Mouse (Mus musculus): ENCODE measurements around the gene Igfbp3. TPM values are rescaled to one million over a fixed set of nuclear protein-coding genes. Genes with fewer than 3 reads are reported as not detected.

Igfbp3 gene
- polyA plus RNA-seq, 1 experiment from 2014 or later = 14.8 TPM

DNA sequence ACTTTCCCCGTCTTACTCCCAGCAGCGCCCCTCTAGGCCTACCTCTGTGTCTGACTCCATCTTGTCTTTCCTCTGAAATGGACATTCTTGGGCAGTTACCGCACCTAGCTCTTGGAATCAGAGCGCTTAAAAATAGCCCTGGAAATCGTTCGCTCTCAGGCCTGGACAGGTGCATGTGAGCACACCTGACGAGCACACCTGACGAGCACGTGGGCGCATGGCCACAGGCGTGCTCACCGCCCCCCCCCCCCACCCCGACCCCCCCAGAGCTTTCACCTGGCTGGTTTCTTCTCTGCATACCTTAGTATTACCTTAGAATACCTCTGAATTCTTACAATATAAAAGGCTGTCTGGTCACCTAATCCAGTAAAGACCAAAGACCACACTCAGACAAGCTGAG lies 25.3 kb downstream of the Igfbp3 start, which contains the start of gene Gm11985:
TSS of gene Gm11985 (minus strand) at position 101 of the 400 bp plus-strand sequence.
- no peak for ATAC-seq (ENCODE audit: low read depth)

DNA sequence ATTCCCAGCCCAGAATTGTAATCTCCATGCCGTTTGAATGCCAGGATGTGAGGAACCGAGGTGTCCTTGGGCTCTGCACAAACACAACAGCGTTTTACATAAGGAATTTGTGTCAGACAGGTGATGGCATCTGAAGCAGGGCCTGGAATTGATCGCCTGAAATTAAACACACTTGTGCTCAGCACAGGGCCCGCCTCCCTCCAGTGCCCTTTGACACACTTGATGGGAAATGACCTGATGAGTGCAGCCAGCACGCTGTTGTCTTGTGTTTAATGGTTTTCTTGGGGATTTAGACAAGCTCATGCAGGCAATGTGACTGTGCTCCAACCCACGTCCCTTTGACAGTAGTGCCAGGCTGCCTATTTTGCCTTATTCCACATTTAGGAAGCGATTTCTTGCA lies 26.3 kb downstream of the Igfbp3 start:
- Histone ChIP-seq H3K4me3 (ENCODE audit: low read length) (no peak overlapping the region), H3K9ac (ENCODE audit: low read length) (no peak overlapping the region), H3K27ac (ENCODE audit: low read length) (no peak overlapping the region), H3K4me1 (replicated peaks; ENCODE audit: control insufficient read depth, insufficient read depth, low read length) (no peaks in the 10 kb centered on the region; the same call in 1 of the 2 replicates), H3K36me3 (ENCODE audit: control insufficient read depth, insufficient read depth, low read length) (no peaks in the 10 kb centered on the region), H3K4me2 (ENCODE audit: low read depth, low read length) (no peak overlapping the region), H3K27me3 (ENCODE audit: control insufficient read depth, insufficient read depth, low read depth, low read length) (no peaks in the 10 kb centered on the region), H3K9me3 (ENCODE audit: control insufficient read depth, low read length) (no peaks in the 10 kb centered on the region)
- no peak for ATAC-seq (ENCODE audit: low read depth)
- WGBS = 51% methylated on average over 8 of the region's 8 CpGs

More for the DNA sequence above, 25.3 kb downstream of the Igfbp3 start, which contains the start of gene Gm11985:
- Histone ChIP-seq H3K4me2 (ENCODE audit: low read depth, low read length) (no peak within 1 kb of the TSS), H3K27ac (ENCODE audit: low read length) (no peak within 1 kb of the TSS), H3K36me3 (ENCODE audit: control insufficient read depth, insufficient read depth, low read length) (no peaks in the 10 kb centered on the region), H3K4me1 (replicated peaks; ENCODE audit: control insufficient read depth, insufficient read depth, low read length) (no peaks in the 10 kb centered on the region; the same call in 1 of the 2 replicates), H3K27me3 (ENCODE audit: control insufficient read depth, insufficient read depth, low read depth, low read length) (no peaks in the 10 kb centered on the region), H3K9ac (ENCODE audit: low read length) (no peak within 1 kb of the TSS), H3K9me3 (ENCODE audit: control insufficient read depth, low read length) (no peaks in the 10 kb centered on the region), H3K4me3 (ENCODE audit: low read length) (no peak within 1 kb of the TSS)
- 82% methylated on average over 13 of the region's 13 CpGs for WGBS

DNA sequence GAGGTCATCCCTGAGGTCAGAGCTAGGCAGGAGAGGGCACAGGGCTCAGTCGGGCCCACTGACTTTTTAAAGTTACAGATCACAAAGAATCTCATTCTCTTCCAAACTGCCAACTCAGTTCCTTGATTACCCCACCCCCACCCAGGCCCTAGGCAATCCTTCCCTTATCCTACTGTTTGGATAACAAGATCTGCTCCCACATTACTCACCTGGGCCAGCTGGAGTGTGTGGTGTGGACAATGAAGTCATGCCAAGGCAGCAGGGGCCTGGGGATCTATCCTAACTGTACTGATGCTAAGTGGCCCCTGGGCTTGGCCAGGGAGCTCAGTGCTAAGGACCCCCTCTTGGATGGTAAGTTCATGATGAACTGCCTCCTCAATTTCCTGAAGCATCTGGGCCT lies 29.3 kb downstream of the Igfbp3 start:
- no peaks in the 10 kb centered on the region for H3K9me3 ChIP-seq (ENCODE audit: control insufficient read depth, low read length)
- H3K9ac ChIP-seq (ENCODE audit: low read length) = no peak overlapping the region
- no peaks in the 10 kb centered on the region for H3K36me3 ChIP-seq (ENCODE audit: control insufficient read depth, insufficient read depth, low read length)
- no peaks in the 10 kb centered on the region; the same call in 1 of the 2 replicates for H3K4me1 ChIP-seq (replicated peaks; ENCODE audit: control insufficient read depth, insufficient read depth, low read length)
- WGBS = 36% methylated on average over 1 of the region's 1 CpGs
- ATAC-seq (ENCODE audit: low read depth) = no peak
- no peak overlapping the region for H3K27ac ChIP-seq (ENCODE audit: low read length)
- no peak overlapping the region for H3K4me3 ChIP-seq (ENCODE audit: low read length)
- no peak overlapping the region for H3K4me2 ChIP-seq (ENCODE audit: low read depth, low read length)
- H3K27me3 ChIP-seq (ENCODE audit: control insufficient read depth, insufficient read depth, low read depth, low read length) = no peaks in the 10 kb centered on the region

DNA sequence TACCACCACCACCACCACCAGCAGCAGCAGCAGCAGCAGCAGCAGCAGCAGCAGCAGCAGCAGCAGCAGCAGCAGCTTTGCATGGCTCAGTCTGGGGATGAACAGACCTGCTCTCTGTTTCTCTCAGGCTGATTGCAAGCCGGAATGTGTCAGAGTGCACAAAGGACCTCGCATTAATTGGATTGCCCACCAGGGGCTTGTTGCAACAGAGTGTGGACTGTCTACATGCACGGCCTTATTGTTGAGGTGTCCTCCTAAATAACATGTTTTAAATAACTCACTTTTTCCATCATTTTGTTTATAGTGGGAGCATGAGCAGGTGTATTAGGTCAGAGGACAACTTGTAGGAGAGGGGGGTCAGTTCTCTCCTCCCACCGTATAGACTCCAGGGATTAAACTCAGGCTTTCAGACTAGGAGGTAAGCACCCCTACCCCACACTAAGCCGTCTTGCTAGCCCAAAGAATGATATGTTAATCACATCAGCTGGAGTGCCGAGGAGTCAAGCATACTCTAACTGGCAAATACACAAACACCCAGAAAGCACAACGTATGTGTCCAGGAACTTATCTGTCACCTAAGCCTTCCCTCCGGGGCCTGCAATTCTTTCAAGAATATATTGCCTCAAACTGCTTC lies 31.2 kb downstream of the Igfbp3 start:
- H3K9ac ChIP-seq (ENCODE audit: low read length) = no peak overlapping the region
- H3K4me1 ChIP-seq (replicated peaks; ENCODE audit: control insufficient read depth, insufficient read depth, low read length) = no peaks in the 10 kb centered on the region; the same call in 1 of the 2 replicates
- no peak for ATAC-seq (ENCODE audit: low read depth)
- no peaks in the 10 kb centered on the region for H3K36me3 ChIP-seq (ENCODE audit: control insufficient read depth, insufficient read depth, low read length)
- 36% methylated on average over 8 of the region's 8 CpGs for WGBS
- no peak overlapping the region for H3K4me3 ChIP-seq (ENCODE audit: low read length)
- H3K27me3 ChIP-seq (ENCODE audit: control insufficient read depth, insufficient read depth, low read depth, low read length) = no peaks in the 10 kb centered on the region
- H3K27ac ChIP-seq (ENCODE audit: low read length) = no peak overlapping the region
- H3K9me3 ChIP-seq (ENCODE audit: control insufficient read depth, low read length) = no peaks in the 10 kb centered on the region
- no peak overlapping the region for H3K4me2 ChIP-seq (ENCODE audit: low read depth, low read length)

DNA sequence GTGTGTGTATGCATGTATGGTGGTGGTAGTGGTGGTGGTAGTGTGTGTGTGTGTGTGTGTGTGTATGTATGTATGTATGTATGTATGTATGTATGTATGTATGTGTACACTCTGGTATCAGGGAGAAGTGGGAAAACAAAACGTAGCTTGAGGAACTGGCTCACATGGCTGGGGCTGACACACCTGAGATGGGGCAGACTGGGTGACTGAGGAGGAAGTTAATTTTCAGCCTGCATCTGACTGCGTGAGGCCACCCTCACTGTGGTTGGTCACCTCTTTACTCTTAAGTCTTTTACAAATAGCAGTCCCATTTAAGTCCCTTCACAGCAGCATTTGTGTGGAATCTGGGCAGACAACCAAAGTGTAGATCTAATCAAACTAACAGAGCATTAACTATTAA lies 34.4 kb downstream of the Igfbp3 start:
- H3K27ac ChIP-seq (ENCODE audit: low read length) = 0 out of 2 replicates have a peak overlapping the region, but pooled peaks have one; percentile 53

DNA sequence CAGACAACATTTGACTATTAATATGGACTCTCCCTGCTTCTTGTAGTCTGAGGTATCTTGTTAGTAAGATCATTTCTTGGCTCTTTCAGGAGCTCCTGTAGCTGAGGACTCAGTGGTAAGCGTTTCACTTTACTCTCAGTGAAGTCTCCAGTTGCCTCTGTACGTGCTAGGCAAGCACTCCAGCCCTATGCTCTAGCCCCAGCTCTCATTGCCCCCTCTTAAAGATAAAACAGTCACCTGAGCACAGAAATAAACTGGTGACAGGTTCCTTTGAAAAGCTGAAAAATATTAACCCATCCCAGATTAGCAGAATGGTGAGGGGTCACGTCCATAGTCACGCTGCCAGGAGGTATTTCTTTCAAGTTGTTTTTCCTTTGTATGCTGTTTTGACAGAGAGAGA lies 35.0 kb downstream of the Igfbp3 start:
- peak; percentile 77 for ATAC-seq (ENCODE audit: low read depth)
- Histone ChIP-seq H3K27me3 (ENCODE audit: control insufficient read depth, insufficient read depth, low read depth, low read length) (no peaks in the 10 kb centered on the region), H3K4me2 (ENCODE audit: low read depth, low read length) (no peak overlapping the region), H3K27ac (ENCODE audit: low read length) (0 out of 2 replicates have a peak overlapping the region, but pooled peaks have one; percentile 16), H3K4me3 (ENCODE audit: low read length) (no peak overlapping the region), H3K36me3 (ENCODE audit: control insufficient read depth, insufficient read depth, low read length) (no peaks in the 10 kb centered on the region), H3K4me1 (replicated peaks; ENCODE audit: control insufficient read depth, insufficient read depth, low read length) (peaks cover 4% of the 10 kb centered on the region; the same call in 1 of the 2 replicates), H3K9ac (ENCODE audit: low read length) (no peak overlapping the region), H3K9me3 (ENCODE audit: control insufficient read depth, low read length) (no peaks in the 10 kb centered on the region)
- WGBS = 55% methylated on average over 4 of the region's 4 CpGs

More for the DNA sequence above, 34.4 kb downstream of the Igfbp3 start:
- H3K4me3 ChIP-seq (ENCODE audit: low read length) = no peak overlapping the region
- H3K36me3 ChIP-seq (ENCODE audit: control insufficient read depth, insufficient read depth, low read length) = no peaks in the 10 kb centered on the region
- WGBS = 44% methylated on average over 2 of the region's 2 CpGs
- no peaks in the 10 kb centered on the region for H3K27me3 ChIP-seq (ENCODE audit: control insufficient read depth, insufficient read depth, low read depth, low read length)
- no peak overlapping the region for H3K9ac ChIP-seq (ENCODE audit: low read length)
- ATAC-seq (ENCODE audit: low read depth) = no peak
- no peak overlapping the region for H3K4me2 ChIP-seq (ENCODE audit: low read depth, low read length)
- H3K9me3 ChIP-seq (ENCODE audit: control insufficient read depth, low read length) = no peaks in the 10 kb centered on the region
- peaks cover 4% of the 10 kb centered on the region; the same call in 1 of the 2 replicates for H3K4me1 ChIP-seq (replicated peaks; ENCODE audit: control insufficient read depth, insufficient read depth, low read length)

DNA sequence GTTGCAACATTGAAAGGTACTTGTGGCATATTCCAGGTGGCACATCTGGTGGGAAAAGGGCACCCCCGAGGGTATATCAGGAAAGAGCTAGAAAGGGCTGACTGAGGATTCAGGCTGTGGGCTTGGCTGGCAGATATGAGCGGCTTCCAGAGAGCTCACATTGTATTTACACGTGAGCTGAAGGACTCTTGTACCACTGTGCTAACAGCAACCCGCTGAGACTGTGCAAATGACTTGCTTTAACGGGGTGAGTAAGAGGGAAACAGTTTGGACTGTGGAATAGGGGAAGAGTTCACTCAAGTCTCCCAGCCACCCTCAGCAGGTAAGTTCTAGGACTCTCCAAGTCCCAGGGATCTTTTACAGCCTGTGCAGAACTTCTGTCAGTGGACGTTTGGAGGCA lies 40.1 kb downstream of the Igfbp3 start:
- Histone ChIP-seq H3K27ac (ENCODE audit: low read length) (peak overlapping the region; percentile 72), H3K4me1 (replicated peaks; ENCODE audit: control insufficient read depth, insufficient read depth, low read length) (peaks cover 10% of the 10 kb centered on the region; the same call in 1 of the 2 replicates), H3K4me3 (ENCODE audit: low read length) (no peak overlapping the region), H3K36me3 (ENCODE audit: control insufficient read depth, insufficient read depth, low read length) (no peaks in the 10 kb centered on the region), H3K9ac (ENCODE audit: low read length) (no peak overlapping the region), H3K9me3 (ENCODE audit: control insufficient read depth, low read length) (no peaks in the 10 kb centered on the region), H3K27me3 (ENCODE audit: control insufficient read depth, insufficient read depth, low read depth, low read length) (no peaks in the 10 kb centered on the region), H3K4me2 (ENCODE audit: low read depth, low read length) (no peak overlapping the region)
- WGBS = 50% methylated on average over 6 of the region's 6 CpGs
- ATAC-seq (ENCODE audit: low read depth) = peak; percentile 88

DNA sequence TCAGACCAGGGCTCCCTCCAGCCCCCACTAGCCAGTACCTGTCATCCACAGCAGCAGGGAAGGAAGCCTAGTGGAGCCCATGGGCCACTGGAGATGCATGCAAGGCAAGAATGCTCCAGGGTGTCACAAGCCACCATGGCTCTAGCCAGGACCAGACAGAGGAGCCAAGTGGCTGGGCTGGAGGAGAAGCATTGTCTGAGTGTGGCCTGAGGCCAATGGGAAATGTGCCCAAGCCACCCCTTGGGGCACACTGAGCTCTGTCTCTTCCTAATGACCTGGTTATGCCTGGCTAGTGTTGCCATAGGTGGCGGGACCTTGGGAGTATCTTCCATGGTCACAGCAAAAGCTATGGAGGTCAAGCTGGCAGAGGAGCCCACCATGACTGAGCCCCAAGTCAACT lies 44.1 kb downstream of the Igfbp3 start:
- H3K4me1 ChIP-seq (replicated peaks; ENCODE audit: control insufficient read depth, insufficient read depth, low read length) = 0 out of 2 replicates have a peak, but pooled peaks cover 6% of the 10 kb centered on the region
- WGBS = 100% methylated on average over 1 of the region's 1 CpGs
- H3K36me3 ChIP-seq (ENCODE audit: control insufficient read depth, insufficient read depth, low read length) = no peaks in the 10 kb centered on the region
- H3K27me3 ChIP-seq (ENCODE audit: control insufficient read depth, insufficient read depth, low read depth, low read length) = no peaks in the 10 kb centered on the region
- no peak overlapping the region for H3K9ac ChIP-seq (ENCODE audit: low read length)
- no peak overlapping the region for H3K27ac ChIP-seq (ENCODE audit: low read length)
- H3K9me3 ChIP-seq (ENCODE audit: control insufficient read depth, low read length) = no peaks in the 10 kb centered on the region
- no peak overlapping the region for H3K4me3 ChIP-seq (ENCODE audit: low read length)
- no peak for ATAC-seq (ENCODE audit: low read depth)
- no peak overlapping the region for H3K4me2 ChIP-seq (ENCODE audit: low read depth, low read length)

DNA sequence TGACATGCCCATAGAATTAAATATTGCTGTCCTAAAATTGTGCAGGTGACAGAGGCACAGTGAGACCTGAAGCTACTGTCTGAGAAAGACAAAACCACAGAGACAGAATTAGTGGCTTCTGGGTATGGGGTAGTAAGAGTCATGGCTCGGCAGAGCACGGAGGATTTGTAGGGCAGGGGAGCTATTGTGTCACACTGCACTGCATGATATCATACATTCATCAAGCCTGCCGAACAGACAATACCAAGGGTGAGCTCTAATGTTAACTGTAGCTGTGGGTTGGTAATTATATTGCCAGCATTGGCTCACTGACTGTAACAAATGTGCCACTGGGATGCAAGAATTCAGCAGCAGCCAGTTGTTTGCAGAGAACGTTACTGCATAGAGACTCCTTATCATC lies 49.3 kb downstream of the Igfbp3 start:
- H3K4me1 ChIP-seq (replicated peaks; ENCODE audit: control insufficient read depth, insufficient read depth, low read length) = peaks cover 13% of the 10 kb centered on the region
- no peak overlapping the region for H3K4me3 ChIP-seq (ENCODE audit: low read length)
- H3K27ac ChIP-seq (ENCODE audit: low read length) = no peak overlapping the region
- no peaks in the 10 kb centered on the region for H3K36me3 ChIP-seq (ENCODE audit: control insufficient read depth, insufficient read depth, low read length)
- no peak overlapping the region for H3K9ac ChIP-seq (ENCODE audit: low read length)
- ATAC-seq (ENCODE audit: low read depth) = no peak
- 74% methylated on average over 4 of the region's 4 CpGs for WGBS
- H3K4me2 ChIP-seq (ENCODE audit: low read depth, low read length) = no peak overlapping the region
- no peaks in the 10 kb centered on the region for H3K27me3 ChIP-seq (ENCODE audit: control insufficient read depth, insufficient read depth, low read depth, low read length)
- no peaks in the 10 kb centered on the region for H3K9me3 ChIP-seq (ENCODE audit: control insufficient read depth, low read length)
